Mouse (Mus musculus): ENCODE data around the gene Mfsd6.

GRCm38 (mm10) chr1:52758174-52758573 lies 30.9 kb upstream of the Mfsd6 start:
- TF ChIP-seq CTCF (IDR thresholded peaks at IDR 0.05; ENCODE audit: borderline replicate concordance, control insufficient read depth, extremely low read depth, insufficient read depth, low read length, poor library complexity) (no peak), POLR2A (IDR thresholded peaks at IDR 0.05; ENCODE audit: control insufficient read depth, extremely low read depth, insufficient read depth, low read length, poor library complexity) (no peak)
